Mouse (Mus musculus) spleen, postnatal 36 days (tissue): Measurements from ENCODE around the gene Elmo1.

Experiments used
- DNase-seq, 2 experiments: peaks; one replicate each; pipeline ENCODE4 v3.0.0; 2022; ENCODE audit warnings: low spot score in 2 of 2, mixed read lengths in 1 of 2

The Elmo1 gene

DNA sequence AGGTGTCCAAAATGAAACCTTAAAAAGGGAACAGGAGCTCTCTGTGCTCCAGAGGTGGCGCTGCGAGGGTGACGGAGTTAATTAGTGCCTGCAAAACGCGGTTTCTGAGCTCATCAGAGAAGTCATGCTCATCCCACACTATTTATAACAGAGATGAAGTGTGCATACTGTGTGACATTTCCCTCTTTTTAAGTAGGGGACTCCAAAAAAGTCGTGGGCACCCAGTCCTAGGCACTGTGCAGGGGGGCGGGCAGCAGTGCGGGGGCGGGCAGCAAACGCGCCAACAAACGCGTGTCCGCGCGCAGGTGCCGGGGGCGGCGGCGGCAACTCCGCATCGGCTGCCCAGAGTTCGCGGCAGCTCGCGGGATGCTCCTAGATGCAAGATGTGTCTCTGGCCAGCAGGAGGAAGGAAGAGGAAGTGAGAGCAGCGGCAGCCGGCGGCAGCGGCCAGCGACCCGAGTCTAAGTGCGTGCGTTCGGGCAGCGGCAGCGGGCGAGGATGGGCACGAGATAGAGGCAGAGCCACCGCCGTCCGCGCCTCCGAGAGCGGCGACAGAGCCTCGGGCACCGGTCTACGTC lies at the start of gene Elmo1:
Elmo1 (plus strand) TSS at position 464 of the 578 bp plus-strand sequence.
- peak; percentile 85 to 86 for DNase-seq

DNA sequence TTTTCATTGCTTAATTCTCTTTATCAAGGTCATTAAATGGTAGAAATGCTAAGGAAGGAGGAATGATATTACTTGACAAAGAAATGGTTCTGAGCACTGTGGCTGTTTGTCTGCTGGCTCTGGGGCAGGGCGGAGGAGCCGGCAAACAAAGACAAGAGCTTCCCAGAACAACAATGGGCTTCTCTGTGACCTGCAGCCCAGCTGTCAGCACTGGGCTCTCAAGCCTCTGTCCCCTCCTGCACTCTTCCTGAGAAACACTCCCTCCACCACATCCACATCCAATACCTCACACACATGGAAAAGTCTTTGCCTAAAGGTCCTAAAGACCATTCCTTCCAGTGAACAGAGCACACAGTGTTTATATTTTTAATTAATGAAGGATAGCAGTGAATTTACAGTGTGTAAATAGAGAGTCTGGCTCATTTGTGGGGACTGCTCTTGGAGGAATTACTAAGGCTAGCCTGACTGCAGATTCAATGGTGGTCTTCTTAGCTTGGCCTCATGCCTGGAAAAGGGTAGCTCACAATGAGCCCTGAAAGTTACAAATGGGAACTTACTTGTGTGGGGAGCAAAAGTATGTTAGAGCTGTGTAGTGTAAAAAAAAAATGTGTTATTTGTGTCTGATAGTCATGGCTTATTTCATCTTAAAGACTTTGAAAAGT lies 49.1 kb upstream of the Elmo1 start:
- DNase-seq: no peak

DNA sequence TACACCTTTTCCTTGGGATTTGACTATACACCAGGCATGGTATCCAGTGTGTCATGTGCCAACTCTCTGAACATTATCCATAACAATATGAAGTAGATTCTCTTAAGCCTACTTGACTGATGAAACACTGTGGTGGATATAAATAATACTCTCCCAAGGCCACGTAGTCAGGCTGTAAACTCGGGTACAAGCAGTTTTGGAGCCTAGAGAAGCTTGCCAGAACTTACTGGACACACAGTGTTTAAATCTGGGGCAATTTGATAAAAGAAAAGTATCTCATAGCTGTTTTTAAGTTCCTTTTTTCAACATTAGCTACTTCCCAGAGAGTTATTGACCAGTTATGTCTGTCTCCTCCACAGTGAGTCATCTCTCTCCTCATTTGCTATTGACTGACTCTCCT lies 47.5 kb upstream of the Elmo1 start:
- DNase-seq: no peak

DNA sequence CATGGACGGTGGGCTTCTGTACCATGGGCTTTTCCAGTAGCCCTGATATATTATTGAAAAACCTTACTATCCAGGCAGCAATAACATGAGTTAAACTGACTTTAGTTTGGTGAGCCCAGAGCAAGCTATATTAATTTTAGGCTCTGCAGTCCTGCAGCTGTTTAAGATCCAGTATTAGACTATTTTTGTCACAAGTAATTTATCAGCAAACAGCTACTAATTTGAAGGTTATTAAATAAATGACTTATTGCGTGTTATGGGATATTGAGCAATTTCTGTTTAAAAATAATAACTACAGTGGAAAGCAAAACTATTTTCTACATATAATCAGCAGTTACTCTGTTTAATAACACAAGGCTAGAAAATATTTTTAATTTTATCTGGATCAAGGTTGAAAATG lies 45.0 kb upstream of the Elmo1 start:
- DNase-seq: no peak

DNA sequence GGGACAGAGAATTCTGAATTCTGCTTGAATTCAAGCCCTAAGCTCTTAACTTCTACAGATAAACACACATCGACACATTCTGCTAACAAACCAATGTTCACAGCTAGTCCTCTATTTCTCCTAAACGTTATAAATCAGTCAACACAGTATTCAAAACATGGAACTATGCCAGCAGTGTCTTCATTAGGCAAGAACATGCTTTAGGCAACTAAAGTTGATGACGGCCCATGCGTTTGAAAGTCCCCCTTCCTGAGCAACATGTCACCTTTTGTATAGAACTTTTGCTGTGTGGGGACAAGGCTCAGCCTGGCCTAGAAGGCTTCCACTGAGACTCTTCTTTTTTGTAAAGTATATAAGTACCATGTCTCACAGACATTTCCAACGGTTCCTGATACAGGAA lies 44.6 kb upstream of the Elmo1 start:
- DNase-seq: no peak

DNA sequence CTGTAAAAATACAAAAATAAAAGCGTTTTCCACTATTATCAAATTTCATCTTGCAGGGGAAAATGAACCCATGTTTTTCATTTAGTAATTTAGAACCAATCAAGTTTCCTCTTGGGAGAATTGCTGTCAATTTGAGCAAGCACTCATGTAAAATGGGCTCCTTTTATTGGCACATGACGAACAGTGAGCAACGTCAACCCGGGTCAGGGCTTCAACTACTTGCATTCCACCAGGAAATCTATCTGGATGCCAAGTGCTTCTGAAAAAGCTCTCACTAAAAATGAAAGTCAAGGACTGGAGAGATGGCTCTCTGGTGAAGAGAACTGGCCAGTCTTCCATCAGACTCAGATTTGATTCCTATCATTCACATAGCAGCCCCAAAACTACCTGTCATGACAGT lies 44.0 kb upstream of the Elmo1 start:
- DNase-seq: no peak

DNA sequence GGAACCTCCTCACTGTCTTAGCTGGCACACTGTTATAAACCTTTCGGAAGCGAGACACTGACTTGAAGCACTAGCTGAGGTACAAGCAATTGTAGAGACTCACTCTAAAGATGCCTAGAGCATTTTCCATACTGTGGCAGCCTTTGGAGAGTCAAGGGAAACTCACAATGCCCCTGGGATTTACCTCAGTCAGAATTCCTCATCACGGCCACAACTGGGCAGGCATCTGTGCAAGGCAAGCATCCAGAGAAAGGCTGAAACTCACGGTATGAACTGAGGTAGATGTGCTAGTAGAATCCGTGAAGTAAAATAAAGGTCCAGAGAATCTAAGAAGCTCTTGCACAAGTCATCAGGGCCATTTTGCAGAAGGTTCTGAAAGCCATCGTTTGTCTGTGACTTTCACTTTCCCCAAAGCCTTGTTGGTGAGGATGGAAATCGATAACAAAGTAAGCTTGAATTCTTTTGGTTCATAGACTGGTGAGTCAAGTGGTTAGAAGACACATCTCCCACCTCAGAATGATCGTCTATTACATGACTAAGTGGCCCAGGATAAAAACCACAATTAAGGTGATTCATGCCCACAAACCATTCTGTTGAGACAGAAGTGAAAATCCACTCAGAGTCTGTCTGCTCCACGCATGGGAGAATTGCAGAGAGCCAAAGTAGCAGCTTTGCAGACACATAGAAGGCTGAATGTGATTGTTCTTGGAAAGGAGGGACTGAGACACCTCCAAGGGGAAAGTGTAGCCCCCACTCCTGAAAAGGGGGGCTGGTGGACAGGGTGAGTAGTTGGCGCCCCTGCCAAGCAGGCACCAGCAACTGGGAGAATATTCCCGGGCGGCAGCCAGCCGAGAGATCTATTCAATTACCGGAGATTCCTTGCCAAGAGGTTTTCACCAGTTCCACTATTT lies 42.2 kb upstream of the Elmo1 start:
- DNase-seq: no peak

DNA sequence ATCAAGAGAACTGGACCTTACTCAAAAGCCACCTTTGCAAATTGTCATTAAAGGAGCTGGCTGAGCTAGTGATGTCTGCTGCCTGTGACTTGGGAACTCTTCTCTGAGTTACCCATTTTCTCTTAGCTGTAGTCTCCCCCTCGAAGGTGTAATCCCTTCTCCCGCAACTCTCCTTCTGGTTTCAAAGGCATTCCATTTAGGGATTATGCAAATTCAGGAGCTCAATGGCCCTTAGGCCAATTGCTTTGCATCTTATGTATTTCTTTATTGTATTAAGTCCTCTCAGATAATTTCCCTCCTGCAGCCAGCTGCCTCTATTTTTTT lies 41.6 kb upstream of the Elmo1 start:
- no peak for DNase-seq

DNA sequence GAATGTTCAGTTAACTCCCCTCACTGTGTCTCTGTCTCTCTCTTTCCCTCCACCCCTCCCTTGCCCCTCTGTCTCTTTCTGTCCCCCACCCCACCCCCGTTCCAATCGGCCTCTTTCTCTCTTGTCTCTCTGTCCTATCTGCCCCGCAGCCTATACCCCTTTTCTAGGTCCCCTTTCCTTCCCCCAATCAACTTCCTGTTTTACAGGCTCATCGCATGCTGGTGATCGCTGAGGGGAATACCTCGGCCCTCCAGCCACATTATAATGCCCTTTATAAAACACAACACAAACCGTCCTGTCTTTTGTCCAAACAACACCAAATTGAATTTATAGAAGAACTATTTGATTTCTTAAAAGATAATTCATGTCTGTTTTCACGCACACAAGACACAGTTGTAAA lies 40.7 kb upstream of the Elmo1 start:
- DNase-seq: peak; percentile 38 to 48

DNA sequence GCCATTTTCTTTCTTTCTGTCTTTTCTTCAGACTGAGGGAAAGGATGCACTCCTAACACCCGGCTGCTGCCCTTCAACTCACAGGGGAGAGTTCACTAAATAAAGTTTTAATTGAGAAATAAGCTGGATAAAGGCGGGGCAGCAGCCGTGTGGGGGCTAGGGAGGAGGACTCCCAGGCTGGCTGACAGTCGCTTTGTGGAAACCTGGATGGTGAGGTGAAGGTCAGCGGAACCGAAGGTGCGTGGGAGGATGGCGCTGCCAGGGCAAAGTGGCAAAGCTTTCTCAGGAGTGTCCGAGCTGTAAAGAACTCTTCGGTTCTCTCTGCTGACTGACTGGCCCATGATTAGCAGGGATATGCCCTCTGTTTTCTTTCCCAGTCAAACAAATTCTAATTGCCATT lies 40.2 kb upstream of the Elmo1 start:
- no peak for DNase-seq

DNA sequence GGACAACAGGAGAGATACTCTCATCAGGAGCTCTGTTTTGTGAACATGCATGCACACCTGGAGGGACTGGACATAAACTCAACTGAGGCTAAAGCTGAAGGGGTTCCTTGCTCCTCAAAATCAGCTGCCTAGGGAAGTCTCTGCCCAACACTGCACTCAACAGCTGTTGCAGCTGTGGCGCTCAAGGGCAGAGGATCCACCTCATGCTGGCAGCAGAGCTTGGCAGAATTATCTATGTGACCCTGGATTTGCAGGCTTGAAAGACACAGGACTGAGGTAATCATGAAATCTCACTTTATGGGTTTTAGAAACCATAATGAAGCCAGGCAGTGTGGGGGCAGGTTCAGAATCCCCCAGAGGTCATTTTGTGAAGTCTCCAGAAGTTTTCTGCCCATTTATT lies 32.5 kb upstream of the Elmo1 start:
- no peak for DNase-seq

DNA sequence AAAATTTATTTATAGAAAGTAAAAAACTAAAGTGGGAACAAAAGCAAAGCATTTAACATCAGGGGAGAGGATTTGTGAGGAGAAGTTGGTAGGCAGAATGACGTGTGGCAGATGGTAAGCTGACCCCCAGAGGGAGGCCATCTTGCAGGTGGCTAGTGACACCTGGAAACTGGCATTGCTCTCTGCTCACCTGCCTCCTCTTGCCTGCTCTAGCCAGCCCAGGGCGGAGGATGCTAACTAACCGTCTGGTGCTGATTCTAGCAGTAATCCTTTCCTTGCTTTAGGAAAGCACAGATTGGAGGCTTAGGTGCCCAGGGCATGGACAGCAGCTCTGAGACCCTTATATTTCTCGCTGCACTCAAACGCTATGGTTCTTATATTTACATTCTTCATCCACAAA lies 29.4 kb upstream of the Elmo1 start:
- no peak for DNase-seq

DNA sequence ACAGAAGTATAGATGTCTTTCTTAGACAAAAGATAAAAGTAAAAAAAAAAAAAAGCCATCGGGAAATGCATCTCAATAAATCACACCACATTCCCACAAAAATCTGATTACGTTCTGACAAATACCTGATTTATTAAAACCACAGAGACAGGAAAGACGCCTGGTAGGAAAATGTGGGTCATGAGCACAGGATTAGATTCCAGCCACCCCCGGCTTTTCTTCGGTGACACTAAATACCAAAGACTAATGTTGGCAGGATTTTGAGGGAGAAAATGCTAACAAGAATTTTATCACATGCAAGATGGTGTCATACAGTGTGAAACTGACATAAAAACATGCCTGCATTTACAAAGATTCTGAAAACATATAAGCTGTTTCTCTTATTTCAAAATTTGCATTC lies 27.1 kb upstream of the Elmo1 start:
- no peak for DNase-seq

DNA sequence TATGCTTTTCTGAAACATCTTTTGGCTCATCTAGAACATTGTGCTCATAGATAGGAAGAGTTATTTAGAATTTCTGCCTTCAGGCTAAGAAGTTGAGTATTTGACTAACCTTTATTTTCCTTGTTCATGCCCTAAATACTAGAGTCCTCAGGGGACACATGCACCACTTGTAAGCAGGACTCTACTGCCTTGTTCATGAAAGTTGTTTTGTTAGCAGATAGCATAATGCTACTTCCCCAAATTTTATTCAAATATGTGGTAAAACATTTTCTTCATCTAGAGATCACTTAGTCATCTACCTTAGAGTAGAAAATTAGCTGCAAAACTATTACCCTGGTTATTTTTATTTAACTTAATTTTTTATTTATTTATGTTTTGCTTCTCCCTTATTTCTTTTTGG lies 18.4 kb upstream of the Elmo1 start:
- DNase-seq: no peak

DNA sequence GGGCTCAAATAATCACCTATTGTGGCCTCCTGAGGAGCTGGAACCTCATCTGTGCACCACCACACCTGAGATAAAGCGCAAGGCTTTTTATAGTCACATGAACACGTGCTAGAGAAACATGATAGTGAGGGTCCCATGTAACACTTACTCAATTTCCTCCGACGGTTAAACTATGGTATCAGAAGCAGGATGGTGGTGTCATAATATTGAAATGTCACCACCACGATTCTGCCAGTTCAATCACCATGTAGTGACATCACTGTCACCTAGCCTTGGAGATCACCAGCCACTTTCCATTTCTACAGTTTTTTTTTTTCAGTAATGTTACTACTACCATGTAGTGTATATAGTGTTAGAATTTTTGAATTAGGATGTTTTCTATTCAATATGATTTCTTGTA lies 17.4 kb upstream of the Elmo1 start:
- DNase-seq: no peak

DNA sequence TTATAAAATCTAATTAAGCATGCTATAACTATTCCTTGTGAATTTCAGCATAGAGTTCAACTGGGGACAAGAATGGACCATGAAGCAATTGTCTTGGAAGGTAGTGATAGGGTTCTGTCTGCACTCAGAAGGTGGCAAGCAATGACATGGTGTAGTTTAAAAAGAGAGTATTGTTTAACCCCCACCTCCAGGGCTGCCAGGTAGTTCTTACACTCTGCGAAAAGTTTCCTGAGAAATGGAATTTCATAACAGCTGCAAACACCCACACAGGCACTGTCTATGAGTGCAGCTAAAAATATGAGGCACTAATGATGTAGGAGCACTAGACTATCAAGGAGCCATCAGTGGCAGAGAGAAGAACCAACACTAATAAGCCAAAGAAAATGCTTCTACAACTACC lies 13.9 kb upstream of the Elmo1 start:
- DNase-seq: no peak

DNA sequence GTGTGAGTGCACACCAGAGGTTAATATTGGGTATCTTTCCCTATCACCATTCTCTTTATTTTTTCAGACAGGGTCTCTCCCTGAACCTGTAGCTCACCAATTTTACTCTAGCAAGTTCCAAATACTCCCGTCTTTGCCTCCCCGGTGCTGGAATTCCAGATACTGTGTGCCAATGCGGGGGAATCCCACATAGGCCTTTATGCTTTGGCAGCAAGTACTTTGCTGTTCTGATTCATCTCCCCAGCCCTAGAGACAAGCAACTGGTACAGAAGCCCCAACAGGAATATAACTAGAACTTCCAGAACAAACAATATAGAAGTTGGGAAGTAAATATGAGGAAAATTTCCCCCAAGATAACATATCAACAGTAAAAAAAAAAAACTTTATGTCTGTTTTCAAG lies 13.2 kb upstream of the Elmo1 start:
- DNase-seq: no peak

DNA sequence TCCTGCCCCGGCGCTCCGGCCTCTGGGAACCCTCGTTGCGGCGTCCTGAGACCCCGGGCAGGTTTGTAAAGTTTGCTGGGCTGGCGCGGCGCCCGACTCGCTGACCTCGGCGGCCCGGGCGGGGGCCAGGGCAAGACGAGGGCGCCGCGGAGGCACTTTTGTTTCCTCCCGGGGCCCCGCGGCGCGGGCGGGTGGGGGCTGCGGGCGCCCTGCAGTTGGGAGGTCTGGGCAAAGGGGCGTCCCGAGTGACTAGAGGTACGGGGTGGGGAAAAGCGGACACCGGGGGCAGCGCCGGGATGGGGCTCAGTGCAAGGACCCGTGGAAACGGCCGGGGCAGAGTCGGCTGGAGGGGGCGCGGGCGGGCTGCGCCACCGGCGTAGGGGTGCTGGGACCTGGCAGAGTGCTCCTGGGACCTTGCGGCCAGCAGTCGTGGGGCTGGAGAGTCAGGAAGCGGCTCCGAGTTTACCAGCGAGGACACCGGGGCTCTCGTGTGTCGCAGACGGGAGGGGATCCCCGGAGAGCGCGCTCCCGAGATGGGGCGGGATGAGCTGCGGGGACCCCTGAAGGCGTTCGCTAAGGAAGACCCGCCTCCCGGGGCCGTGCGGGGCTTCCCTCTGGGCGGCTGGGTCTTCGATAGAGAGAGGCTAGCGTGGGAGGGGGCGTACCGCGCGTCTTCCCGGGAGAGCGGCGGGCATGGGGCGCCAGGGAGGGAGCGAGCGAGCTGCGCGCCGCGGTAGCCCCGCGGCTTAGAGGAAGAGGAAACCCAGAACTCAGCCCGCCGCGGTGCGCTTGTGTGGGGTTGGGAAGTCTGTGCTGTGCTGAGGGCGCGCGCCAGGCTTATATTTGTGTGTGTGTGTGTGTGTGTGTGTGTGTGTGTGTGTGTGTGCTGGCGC lies 561 bp downstream of the Elmo1 start:
- DNase-seq: peak; percentile 70 to 72

DNA sequence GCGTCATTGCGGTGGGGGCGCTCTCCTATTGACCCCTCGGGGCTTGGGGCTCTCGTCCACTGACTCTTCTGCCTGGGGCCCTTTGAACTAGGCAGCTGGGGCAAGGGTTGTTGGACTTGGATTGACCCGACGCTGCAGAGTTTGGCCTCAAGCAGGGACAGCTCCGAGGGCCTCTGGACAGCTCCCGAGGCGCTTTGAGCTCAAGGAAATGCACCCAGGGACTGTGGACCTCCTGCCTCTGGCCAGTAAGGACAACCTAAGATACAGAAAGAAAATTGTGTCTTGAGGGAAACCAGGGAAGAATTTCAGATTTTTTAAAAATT lies 1.2 kb downstream of the Elmo1 start:
- no peak for DNase-seq

DNA sequence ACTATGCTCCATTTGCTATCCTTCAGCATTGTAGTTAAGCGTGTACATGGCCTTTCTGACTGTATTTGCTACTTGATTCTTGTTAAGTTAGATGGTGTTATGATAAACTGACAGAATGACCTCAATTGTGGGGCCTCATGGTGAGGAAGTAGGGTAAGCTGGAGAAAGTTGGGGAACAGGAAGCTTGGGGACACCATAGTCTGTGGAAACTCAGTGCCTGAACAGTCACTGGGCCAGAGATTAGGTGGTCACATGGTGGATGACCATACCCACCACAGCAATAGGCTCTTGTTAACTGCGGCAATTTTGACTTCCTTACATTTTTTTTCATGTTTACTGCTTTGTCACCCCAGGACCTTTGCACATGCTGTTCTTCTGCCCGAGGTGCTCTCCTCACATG lies 1.9 kb downstream of the Elmo1 start:
- DNase-seq: peak in 1 of 2 experiments; percentile 29

DNA sequence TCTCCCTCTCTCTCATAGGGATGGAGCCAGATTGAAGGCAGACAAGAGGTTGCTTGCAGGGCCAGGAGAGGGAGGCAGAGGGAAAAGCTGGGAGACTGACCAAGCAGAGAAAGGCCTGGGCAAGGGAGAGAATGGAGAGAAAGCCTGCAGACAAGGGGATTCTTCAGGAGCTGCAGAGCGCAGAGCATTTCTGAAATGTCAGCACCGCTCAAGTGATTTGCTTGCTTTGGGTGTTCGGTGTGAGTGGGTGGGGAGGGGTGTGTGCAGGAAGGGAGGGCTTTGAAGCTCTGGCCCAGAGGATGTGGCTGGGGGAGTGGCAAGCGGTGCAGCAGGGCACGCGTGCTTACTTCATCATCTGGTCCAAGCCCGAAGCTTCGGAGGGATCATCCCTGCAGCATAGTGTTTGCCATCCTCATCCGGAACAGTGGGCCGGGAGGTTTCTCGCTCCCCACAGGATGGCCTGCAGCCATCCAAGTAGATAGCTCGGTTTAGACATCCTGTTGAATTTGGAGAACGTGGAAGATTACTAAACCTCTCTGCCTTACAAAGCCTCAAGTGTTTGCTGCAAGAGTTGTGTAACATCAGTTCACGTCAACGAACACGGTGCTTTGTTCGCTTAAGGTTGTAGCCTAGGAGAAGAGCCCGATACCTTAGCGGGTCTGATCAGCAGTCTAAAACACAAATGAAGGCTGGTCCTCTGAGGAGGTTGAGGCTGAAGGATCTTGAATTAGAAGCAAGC lies 3.1 kb downstream of the Elmo1 start:
- DNase-seq: peak; percentile 85
